Mouse (Mus musculus): Measurements from ENCODE around the gene Pdgfra. TPM values are rescaled to one million over a fixed set of nuclear protein-coding genes. Genes with fewer than 3 reads are reported as not detected.

Pdgfra gene
- polyA plus RNA-seq, 1 experiment from 2014 or later: 23.2 TPM

GRCm38 (mm10) chr5:75149380-75149779, 2.7 kb upstream of the Pdgfra start:
- Histone ChIP-seq H3K4me3 (no peak overlapping the region), H3K27ac (replicated peaks) (no peak overlapping the region), H3K36me3 (no peaks in the 10 kb centered on the region), H3K4me1 (peaks cover 47% of the 10 kb centered on the region), H3K4me2 (replicated peaks) (peak overlapping the region; percentile 4; the same call in 1 of the 2 replicates), H3K9me3 (no peaks in the 10 kb centered on the region), H3K9ac (replicated peaks) (no peak overlapping the region), H3K27me3 (peaks cover 96% of the 10 kb centered on the region)
- 3% methylated on average over 9 of the region's 10 CpGs for WGBS
- ATAC-seq (ENCODE audit: low FRiP score, low read depth): no peak

- Histone ChIP-seq H3K4me2 (replicated peaks) (peak overlapping the region; percentile 4; the same call in 1 of the 2 replicates), H3K36me3 (no peaks in the 10 kb centered on the region), H3K4me3 (no peak overlapping the region), H3K9me3 (no peaks in the 10 kb centered on the region), H3K27me3 (peaks cover 96% of the 10 kb centered on the region), H3K4me1 (peaks cover 49% of the 10 kb centered on the region), H3K27ac (replicated peaks) (no peak overlapping the region), H3K9ac (replicated peaks) (no peak overlapping the region)
- WGBS: under 1% methylated on average over 11 of the region's 11 CpGs
- ATAC-seq (ENCODE audit: low FRiP score, low read depth): peak; percentile 16; the same call in 1 of the 2 replicates
These were observed 2.2 kb upstream of the Pdgfra start for GRCm38 (mm10) chr5:75149880-75150279.

GRCm38 (mm10) chr5:75150341-75150981, 1.6 kb upstream of the Pdgfra start:
- 0 out of 2 replicates have a peak overlapping the region, but pooled peaks have one; percentile 26 for H3K4me3 ChIP-seq
- WGBS: under 1% methylated on average over 23 of the region's 23 CpGs
- H3K27ac ChIP-seq (replicated peaks): no peak overlapping the region
- no peak overlapping the region for H3K9ac ChIP-seq (replicated peaks)
- peaks cover 96% of the 10 kb centered on the region for H3K27me3 ChIP-seq
- peaks cover 53% of the 10 kb centered on the region for H3K4me1 ChIP-seq
- ATAC-seq (ENCODE audit: low FRiP score, low read depth): no peak
- H3K36me3 ChIP-seq: no peaks in the 10 kb centered on the region
- H3K4me2 ChIP-seq (replicated peaks): peak overlapping the region; percentile 27
- no peaks in the 10 kb centered on the region for H3K9me3 ChIP-seq

- no peak for ATAC-seq (ENCODE audit: low FRiP score, low read depth)
- no peak overlapping the region for H3K27ac ChIP-seq (replicated peaks)
- H3K4me2 ChIP-seq (replicated peaks): peak overlapping the region; percentile 27
- H3K9ac ChIP-seq (replicated peaks): no peak overlapping the region
- H3K27me3 ChIP-seq: peaks cover 96% of the 10 kb centered on the region
- H3K4me1 ChIP-seq: peaks cover 53% of the 10 kb centered on the region
- no peaks in the 10 kb centered on the region for H3K36me3 ChIP-seq
- under 1% methylated on average over 33 of the region's 35 CpGs for WGBS
- peak overlapping the region; percentile 26; the same call in 1 of the 2 replicates for H3K4me3 ChIP-seq
- H3K9me3 ChIP-seq: no peaks in the 10 kb centered on the region
These were observed 769 bp upstream of the Pdgfra start for GRCm38 (mm10) chr5:75151146-75151900.

GRCm38 (mm10) chr5:75152791-75153625, 916 bp downstream of the Pdgfra start:
- H3K9ac ChIP-seq (replicated peaks): no peak overlapping the region
- WGBS: under 1% methylated on average over 68 of the region's 72 CpGs

GRCm38 (mm10) chr5:75153626-75153960, 1.5 kb downstream of the Pdgfra start:
- Histone ChIP-seq H3K9ac (replicated peaks) (peak overlapping the region; percentile 37; the same call in 1 of the 2 replicates), H3K27ac (replicated peaks) (no peak overlapping the region), H3K27me3 (peaks cover 91% of the 10 kb centered on the region), H3K4me1 (peaks cover 50% of the 10 kb centered on the region), H3K4me3 (peak overlapping the region; percentile 44), H3K9me3 (no peaks in the 10 kb centered on the region), H3K36me3 (no peaks in the 10 kb centered on the region), H3K4me2 (replicated peaks) (peak overlapping the region; percentile 30)
- ATAC-seq (ENCODE audit: low FRiP score, low read depth): no peak
- WGBS: under 1% methylated on average over 13 of the region's 13 CpGs

More at GRCm38 (mm10) chr5:75152791-75153625, 916 bp downstream of the Pdgfra start:
- Histone ChIP-seq H3K4me2 (replicated peaks) (peak overlapping the region; percentile 30), H3K27ac (replicated peaks) (no peak overlapping the region; the same call in 1 of the 2 replicates), H3K4me1 (peaks cover 53% of the 10 kb centered on the region), H3K4me3 (peak overlapping the region; percentile 44), H3K36me3 (no peaks in the 10 kb centered on the region), H3K27me3 (peaks cover 91% of the 10 kb centered on the region), H3K9me3 (no peaks in the 10 kb centered on the region)
- no peak for ATAC-seq (ENCODE audit: low FRiP score, low read depth)

GRCm38 (mm10) chr5:75153961-75154620, 2.0 kb downstream of the Pdgfra start:
- Histone ChIP-seq H3K4me1 (peaks cover 45% of the 10 kb centered on the region), H3K36me3 (no peaks in the 10 kb centered on the region), H3K9me3 (no peaks in the 10 kb centered on the region), H3K9ac (replicated peaks) (peak overlapping the region; percentile 37; the same call in 1 of the 2 replicates), H3K4me3 (peak overlapping the region; percentile 44), H3K4me2 (replicated peaks) (peak overlapping the region; percentile 30), H3K27me3 (peaks cover 91% of the 10 kb centered on the region), H3K27ac (replicated peaks) (no peak overlapping the region)
- under 1% methylated on average over 27 of the region's 27 CpGs for WGBS
- ATAC-seq (ENCODE audit: low FRiP score, low read depth): no peak

GRCm38 (mm10) chr5:75154621-75155235, 2.6 kb downstream of the Pdgfra start:
- H3K4me3 ChIP-seq: peak overlapping the region; percentile 44
- ATAC-seq (ENCODE audit: low FRiP score, low read depth): no peak
- no peak overlapping the region; the same call in 1 of the 2 replicates for H3K9ac ChIP-seq (replicated peaks)
- peaks cover 90% of the 10 kb centered on the region for H3K27me3 ChIP-seq
- WGBS: under 1% methylated on average over 21 of the region's 21 CpGs
- H3K36me3 ChIP-seq: no peaks in the 10 kb centered on the region
- H3K27ac ChIP-seq (replicated peaks): no peak overlapping the region
- no peaks in the 10 kb centered on the region for H3K9me3 ChIP-seq
- peak overlapping the region; percentile 30 for H3K4me2 ChIP-seq (replicated peaks)
- H3K4me1 ChIP-seq: peaks cover 40% of the 10 kb centered on the region

GRCm38 (mm10) chr5:75155281-75155680, 3.2 kb downstream of the Pdgfra start:
- Histone ChIP-seq H3K36me3 (no peaks in the 10 kb centered on the region), H3K27ac (replicated peaks) (no peak overlapping the region), H3K27me3 (peaks cover 88% of the 10 kb centered on the region), H3K4me3 (peak overlapping the region; percentile 44), H3K4me1 (peaks cover 35% of the 10 kb centered on the region), H3K9me3 (no peaks in the 10 kb centered on the region), H3K4me2 (replicated peaks) (peak overlapping the region; percentile 81), H3K9ac (replicated peaks) (no peak overlapping the region)
- WGBS: 2% methylated on average over 7 of the region's 9 CpGs
- no peak for ATAC-seq (ENCODE audit: low FRiP score, low read depth)

GRCm38 (mm10) chr5:75155741-75156553, 3.9 kb downstream of the Pdgfra start:
- peak; percentile 91 for ATAC-seq (ENCODE audit: low FRiP score, low read depth)
- H3K4me3 ChIP-seq: peak overlapping the region; percentile 44
- no peaks in the 10 kb centered on the region for H3K9me3 ChIP-seq
- peaks cover 88% of the 10 kb centered on the region for H3K27me3 ChIP-seq
- H3K9ac ChIP-seq (replicated peaks): peak overlapping the region; percentile 50
- H3K4me1 ChIP-seq: peaks cover 29% of the 10 kb centered on the region
- no peaks in the 10 kb centered on the region for H3K36me3 ChIP-seq
- peak overlapping the region; percentile 81 for H3K4me2 ChIP-seq (replicated peaks)
- 1% methylated on average over 51 of the region's 52 CpGs for WGBS
- no peak overlapping the region for H3K27ac ChIP-seq (replicated peaks)

All from midbrain, embryonic 12.5 days (tissue).